Mouse (Mus musculus): Measurements from ENCODE around the gene Aqp9. TPM values are rescaled to one million over a fixed set of nuclear protein-coding genes. Genes with fewer than 3 reads are reported as not detected.

Aqp9 gene
- polyA plus RNA-seq, 1 experiment: 0.32 TPM

DNA sequence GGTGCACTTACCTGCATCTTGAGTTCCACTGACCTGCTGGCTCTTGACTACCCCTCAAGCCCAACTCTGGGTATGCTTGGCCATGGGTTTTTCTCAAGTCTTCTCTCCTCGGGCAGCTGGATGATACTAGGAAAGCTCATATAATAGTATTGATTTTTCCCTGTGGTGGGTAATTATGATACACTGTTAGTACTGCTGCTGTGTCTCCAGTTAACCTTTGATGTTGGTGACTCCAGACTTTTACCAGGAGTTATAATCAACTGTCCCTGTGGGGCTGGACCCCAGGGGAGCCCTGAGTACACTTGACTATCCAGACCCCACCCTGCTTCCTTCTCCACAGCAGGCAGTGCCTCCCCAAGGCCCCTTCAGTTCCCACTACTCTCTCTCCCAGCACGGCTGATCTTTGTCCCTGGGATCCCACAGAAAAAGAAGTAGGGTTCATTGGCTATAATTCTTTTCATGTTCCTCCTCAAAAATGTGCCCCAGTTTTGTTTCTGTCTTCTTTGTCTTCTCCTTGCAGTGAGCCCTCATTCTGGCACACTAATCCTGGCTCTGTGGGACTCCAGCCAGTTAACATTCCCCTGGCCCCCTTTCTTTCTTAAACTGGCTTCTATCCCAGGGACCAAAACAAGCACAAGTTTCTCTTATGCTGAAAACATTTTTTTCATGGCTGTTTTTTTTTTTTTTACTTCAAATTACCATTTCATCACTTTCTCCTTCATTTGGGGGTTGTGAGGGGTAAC, 838 bp downstream of the Aqp9 start:
- no peaks in the 10 kb centered on the region for H3K79me2 ChIP-seq (ENCODE audit: control insufficient read depth, insufficient read depth)
- H3K27me3 ChIP-seq (ENCODE audit: control insufficient read depth, insufficient read depth, insufficient read length): peaks cover 13% of the 10 kb centered on the region
- no peak overlapping the region for H3ac ChIP-seq (ENCODE audit: control insufficient read depth, insufficient read length)
- no peak overlapping the region for H3K4me3 ChIP-seq
- TF ChIP-seq E2F4 (IDR thresholded peaks at IDR 0.05; ENCODE audit: insufficient read depth): no peak
- no peak for TF ChIP-seq USF1 (IDR thresholded peaks at IDR 0.05; ENCODE audit: low read depth)
- no peak for TF ChIP-seq REST (IDR thresholded peaks at IDR 0.05; ENCODE audit: insufficient read depth, insufficient read length)
- TF ChIP-seq POLR2A (IDR thresholded peaks at IDR 0.05; ENCODE audit: insufficient read length, low read depth): no peak
- TF ChIP-seq TCF3 (IDR thresholded peaks at IDR 0.05; ENCODE audit: insufficient read length, low read depth): no peak
- no peak for TF ChIP-seq POLR2AphosphoS2 (IDR thresholded peaks at IDR 0.05; ENCODE audit: insufficient read length, low read depth)
- TF ChIP-seq MAX (IDR thresholded peaks at IDR 0.05; ENCODE audit: low read depth): no peak
- TF ChIP-seq CEBPB (IDR thresholded peaks at IDR 0.05; ENCODE audit: insufficient read depth, poor library complexity, severe bottlenecking): no peak
- no peak for TF ChIP-seq MYOG (IDR thresholded peaks at IDR 0.05; ENCODE audit: control insufficient read depth in 1 of 3, insufficient read depth in 1 of 3, insufficient read length in 2 of 3, low read depth in 2 of 3)
- no peak overlapping the region for H3K4me2 ChIP-seq (ENCODE audit: low read depth)
- H3K36me3 ChIP-seq (ENCODE audit: control insufficient read depth, insufficient read depth): no peaks in the 10 kb centered on the region

DNA sequence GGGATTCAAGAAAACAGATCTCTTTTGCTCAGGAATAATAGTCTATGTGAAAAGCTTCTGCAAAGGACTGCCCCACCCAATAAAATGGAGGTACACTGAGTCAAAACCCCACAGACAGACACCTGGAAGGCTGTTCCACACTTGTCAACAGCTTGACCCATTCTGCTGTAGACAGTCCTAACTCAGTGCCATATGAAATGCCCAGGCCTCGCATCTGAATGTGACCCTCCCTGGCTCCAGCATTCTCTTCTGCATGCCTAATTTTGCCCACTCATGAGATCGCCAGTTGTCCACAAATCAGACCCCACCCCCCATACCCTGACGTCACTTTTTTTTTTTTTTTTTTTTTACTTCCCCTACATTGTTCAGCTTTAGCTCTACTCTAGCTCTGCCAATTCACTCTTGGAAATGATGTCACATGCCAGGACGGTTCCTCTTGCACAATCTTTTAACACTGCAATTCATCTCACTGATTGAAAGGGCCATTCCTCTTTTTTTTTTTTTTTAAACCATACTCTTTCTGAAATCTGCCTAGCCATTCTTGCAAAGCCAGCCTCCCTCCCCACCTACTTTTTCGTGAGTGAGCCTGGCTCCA, 1.5 kb downstream of the Aqp9 start:
- no peaks in the 10 kb centered on the region for H3K79me2 ChIP-seq (ENCODE audit: control insufficient read depth, insufficient read depth)
- H3K36me3 ChIP-seq (ENCODE audit: control insufficient read depth, insufficient read depth): no peaks in the 10 kb centered on the region
- H3K4me3 ChIP-seq: no peak overlapping the region
- no peak overlapping the region for H3K4me2 ChIP-seq (ENCODE audit: low read depth)
- peaks cover 7% of the 10 kb centered on the region for H3K27me3 ChIP-seq (ENCODE audit: control insufficient read depth, insufficient read depth, insufficient read length)
- H3ac ChIP-seq (ENCODE audit: control insufficient read depth, insufficient read length): no peak overlapping the region
- no peak for TF ChIP-seq TCF12 (IDR thresholded peaks at IDR 0.05; ENCODE audit: insufficient read depth, poor library complexity, severe bottlenecking)
- TF ChIP-seq POLR2A (IDR thresholded peaks at IDR 0.05; ENCODE audit: insufficient read length, low read depth): no peak
- TF ChIP-seq REST (IDR thresholded peaks at IDR 0.05; ENCODE audit: insufficient read depth, insufficient read length): no peak
- TF ChIP-seq MYOD1 (IDR thresholded peaks at IDR 0.05; ENCODE audit: control insufficient read depth in 1 of 3, insufficient read length in 2 of 3, low read depth in 2 of 3): no peak
- TF ChIP-seq POLR2AphosphoS2 (IDR thresholded peaks at IDR 0.05; ENCODE audit: insufficient read length, low read depth): no peak
- no peak for TF ChIP-seq SRF (IDR thresholded peaks at IDR 0.05; ENCODE audit: control insufficient read depth, insufficient read length, low read depth)
- TF ChIP-seq MAX (IDR thresholded peaks at IDR 0.05; ENCODE audit: low read depth): no peak
- no peak for TF ChIP-seq E2F4 (IDR thresholded peaks at IDR 0.05; ENCODE audit: insufficient read depth)

DNA sequence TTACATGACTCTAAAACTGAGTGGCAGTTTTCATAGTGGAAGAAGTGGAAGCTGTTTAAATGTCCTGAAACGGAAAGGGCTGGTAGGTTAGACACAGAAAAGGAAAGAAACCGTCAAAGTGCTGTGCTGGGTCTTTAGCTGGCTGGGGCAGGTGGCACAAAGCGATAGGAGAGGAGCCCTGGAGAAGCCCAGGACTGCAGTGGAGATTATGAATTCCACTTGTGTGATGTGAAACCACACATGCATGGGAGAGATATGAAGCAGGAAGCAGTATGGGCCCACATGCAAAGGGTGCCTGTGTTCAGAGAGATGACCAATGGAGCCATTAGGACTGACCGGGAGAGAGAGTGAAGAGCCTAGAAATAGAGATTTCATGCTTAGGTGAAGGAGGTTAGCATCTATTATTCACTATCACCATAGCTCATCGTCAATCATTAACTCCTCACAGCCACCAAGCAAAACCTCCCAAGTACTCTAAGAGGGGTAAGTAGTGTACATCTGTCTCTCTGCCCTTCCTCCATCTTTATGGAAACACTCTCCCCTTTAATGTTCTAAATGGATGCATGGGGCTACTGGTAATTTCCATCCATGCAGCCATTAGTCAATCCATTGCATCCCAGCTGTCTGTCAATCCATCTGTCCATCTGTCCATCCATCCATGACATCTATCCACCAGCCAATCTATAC, 2.3 kb downstream of the Aqp9 start:
- H3K4me3 ChIP-seq: no peak overlapping the region
- H3K36me3 ChIP-seq (ENCODE audit: control insufficient read depth, insufficient read depth): no peaks in the 10 kb centered on the region
- no peaks in the 10 kb centered on the region for H3K79me2 ChIP-seq (ENCODE audit: control insufficient read depth, insufficient read depth)
- peaks cover 7% of the 10 kb centered on the region for H3K27me3 ChIP-seq (ENCODE audit: control insufficient read depth, insufficient read depth, insufficient read length)
- no peak overlapping the region for H3K4me2 ChIP-seq (ENCODE audit: low read depth)
- no peak for TF ChIP-seq TCF3 (IDR thresholded peaks at IDR 0.05; ENCODE audit: insufficient read length, low read depth)
- no peak for TF ChIP-seq CEBPB (IDR thresholded peaks at IDR 0.05; ENCODE audit: insufficient read depth, poor library complexity, severe bottlenecking)
- TF ChIP-seq TCF12 (IDR thresholded peaks at IDR 0.05; ENCODE audit: insufficient read depth, poor library complexity, severe bottlenecking): no peak
- TF ChIP-seq E2F4 (IDR thresholded peaks at IDR 0.05; ENCODE audit: insufficient read depth): no peak
- TF ChIP-seq MYOD1 (IDR thresholded peaks at IDR 0.05; ENCODE audit: control insufficient read depth in 1 of 3, insufficient read length in 2 of 3, low read depth in 2 of 3): no peak
- TF ChIP-seq POLR2AphosphoS2 (IDR thresholded peaks at IDR 0.05; ENCODE audit: insufficient read length, low read depth): no peak
- no peak for TF ChIP-seq USF1 (IDR thresholded peaks at IDR 0.05; ENCODE audit: low read depth)
- no peak for TF ChIP-seq REST (IDR thresholded peaks at IDR 0.05; ENCODE audit: insufficient read depth, insufficient read length)
- TF ChIP-seq POLR2A (IDR thresholded peaks at IDR 0.05; ENCODE audit: insufficient read length, low read depth): no peak
- TF ChIP-seq MYOG (IDR thresholded peaks at IDR 0.05; ENCODE audit: control insufficient read depth in 1 of 3, insufficient read depth in 1 of 3, insufficient read length in 2 of 3, low read depth in 2 of 3): no peak
- no peak for TF ChIP-seq MAX (IDR thresholded peaks at IDR 0.05; ENCODE audit: low read depth)
- TF ChIP-seq SRF (IDR thresholded peaks at IDR 0.05; ENCODE audit: control insufficient read depth, insufficient read length, low read depth): no peak
- H3ac ChIP-seq (ENCODE audit: control insufficient read depth, insufficient read length): no peak overlapping the region

DNA sequence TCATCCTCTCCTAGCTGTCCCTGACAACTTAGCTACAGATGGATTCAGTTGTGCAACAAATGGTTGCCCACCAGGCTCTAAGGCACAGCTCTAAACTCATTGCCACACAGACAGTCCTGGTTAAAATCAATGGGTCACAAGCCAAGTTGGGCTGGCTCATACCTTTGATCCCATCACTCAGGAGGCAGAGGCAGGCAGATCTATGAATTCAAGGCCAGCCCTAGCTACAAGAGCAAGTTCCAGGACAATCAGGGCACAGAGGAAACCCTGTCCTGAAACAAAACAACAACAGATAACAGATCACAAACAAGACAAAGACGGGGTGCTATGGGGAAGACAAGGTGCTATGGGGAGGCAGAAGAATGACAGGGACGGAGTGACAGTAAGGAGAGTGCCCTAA, 3.0 kb downstream of the Aqp9 start:
- Histone ChIP-seq H3K4me2 (ENCODE audit: low read depth) (no peak overlapping the region), H3K4me3 (no peak overlapping the region), H3ac (ENCODE audit: control insufficient read depth, insufficient read length) (no peak overlapping the region), H3K27me3 (ENCODE audit: control insufficient read depth, insufficient read depth, insufficient read length) (peaks cover 7% of the 10 kb centered on the region), H3K36me3 (ENCODE audit: control insufficient read depth, insufficient read depth) (no peaks in the 10 kb centered on the region), H3K79me2 (ENCODE audit: control insufficient read depth, insufficient read depth) (no peaks in the 10 kb centered on the region)
- TF ChIP-seq E2F4 (IDR thresholded peaks at IDR 0.05; ENCODE audit: insufficient read depth): no peak
- TF ChIP-seq MAX (IDR thresholded peaks at IDR 0.05; ENCODE audit: low read depth): no peak
- no peak for TF ChIP-seq USF1 (IDR thresholded peaks at IDR 0.05; ENCODE audit: low read depth)
- TF ChIP-seq TCF3 (IDR thresholded peaks at IDR 0.05; ENCODE audit: insufficient read length, low read depth): no peak
- no peak for TF ChIP-seq POLR2A (IDR thresholded peaks at IDR 0.05; ENCODE audit: insufficient read length, low read depth)
- no peak for TF ChIP-seq REST (IDR thresholded peaks at IDR 0.05; ENCODE audit: insufficient read depth, insufficient read length)
- TF ChIP-seq CEBPB (IDR thresholded peaks at IDR 0.05; ENCODE audit: insufficient read depth, poor library complexity, severe bottlenecking): no peak
- TF ChIP-seq SRF (IDR thresholded peaks at IDR 0.05; ENCODE audit: control insufficient read depth, insufficient read length, low read depth): no peak
- no peak for TF ChIP-seq TCF12 (IDR thresholded peaks at IDR 0.05; ENCODE audit: insufficient read depth, poor library complexity, severe bottlenecking)
- TF ChIP-seq MYOD1 (IDR thresholded peaks at IDR 0.05; ENCODE audit: control insufficient read depth in 1 of 3, insufficient read length in 2 of 3, low read depth in 2 of 3): no peak
- TF ChIP-seq MYOG (IDR thresholded peaks at IDR 0.05; ENCODE audit: control insufficient read depth in 1 of 3, insufficient read depth in 1 of 3, insufficient read length in 2 of 3, low read depth in 2 of 3): no peak
- no peak for TF ChIP-seq POLR2AphosphoS2 (IDR thresholded peaks at IDR 0.05; ENCODE audit: insufficient read length, low read depth)
